Mouse (Mus musculus) kidney, postnatal 0 days (tissue): Measurements from ENCODE around the gene Fam222a. TPM values are rescaled to one million over a fixed set of nuclear protein-coding genes. Genes with fewer than 3 reads are reported as not detected.

Experiments
- ATAC-seq: fragments of 200-750 bp; cut with Nextera tagmentation; replicated peaks from 2 replicates; pipeline ENCODE4 v1.8.0; 2017; ENCODE audit warnings: low read depth, moderate number of reproducible peaks, moderate TSS enrichment, moderate library complexity; ENCODE audit not compliant: low FRiP score
- DNase-seq: peaks from one replicate; pipeline ENCODE4 v3.0.0-alpha.2; 2016; ENCODE audit warnings: low spot score
- H3K27ac ChIP-seq: fragments of 300-500 bp; sonication (generic); 2 replicates; pipeline ENCODE4 v1.5.1; 2014; ENCODE audit warnings: mild to moderate bottlenecking
- H3K27me3 ChIP-seq: fragments of 300-500 bp; sonication (generic); 2 replicates; pipeline ENCODE4 v1.6.1; 2014; ENCODE audit warnings: low read length, mixed read lengths; ENCODE audit not compliant: insufficient read depth
- H3K36me3 ChIP-seq: fragments of 300-500 bp; sonication (generic); 2 replicates; pipeline ENCODE4 v1.6.1; 2014; ENCODE audit warnings: low read length, mixed read lengths; ENCODE audit not compliant: insufficient read depth
- H3K4me1 ChIP-seq: fragments of 300-500 bp; sonication (generic); replicated peaks from 2 replicates; pipeline ENCODE4 v1.6.1; 2014; ENCODE audit warnings: antibody characterized with exemption, low read length, mixed read lengths; ENCODE audit not compliant: insufficient read depth
- H3K4me2 ChIP-seq: fragments of 300-500 bp; sonication (generic); 2 replicates; pipeline ENCODE4 v1.6.1; 2014; ENCODE audit warnings: mild to moderate bottlenecking, low read length, moderate library complexity, mixed read lengths
- H3K4me3 ChIP-seq: fragments of 300-500 bp; sonication (generic); replicated peaks from 2 replicates; pipeline ENCODE4 v1.5.1; 2014; ENCODE audit warnings: low read depth, low read length
- H3K9ac ChIP-seq: fragments of 300-500 bp; sonication (generic); 2 replicates; pipeline ENCODE4 v1.6.1; 2014; ENCODE audit warnings: low read depth, low read length
- H3K9me3 ChIP-seq: fragments of 300-500 bp; sonication (generic); replicated peaks from 2 replicates; pipeline ENCODE4 v1.6.1; 2016; ENCODE audit warnings: low read length, inconsistent platforms, mixed read lengths
- CTCF ChIP-seq: IDR thresholded peaks from 2 replicates; pipeline ENCODE4 v1.5.1; 2016; ENCODE audit warnings: antibody characterized with exemption, low read depth, mild to moderate bottlenecking, moderate library complexity
- WGBS: fragments of 180-500 bp; shearing (Covaris S2); extraction: QIAGEN DNeasy Blood & Tissue Kit; methylation state at CpG from one replicate; pipeline ENCODE4 v1.1.7; 2014; 5-methylcytosine and 5-hydroxymethylcytosine counted together
- polyA plus RNA-seq: library from polyadenylated mRNA; unstranded; fragments of >200 nt; fragmentation: Nextera tagmentation; extraction: Ambion mirVana; gene quantifications from 2 replicates; pipeline ENCODE4 v1.2.1, GENCODE M21; 2015

Fam222a gene
- polyA plus RNA-seq, 1 experiment from 2014 or later, result 5.8 TPM

DNA sequence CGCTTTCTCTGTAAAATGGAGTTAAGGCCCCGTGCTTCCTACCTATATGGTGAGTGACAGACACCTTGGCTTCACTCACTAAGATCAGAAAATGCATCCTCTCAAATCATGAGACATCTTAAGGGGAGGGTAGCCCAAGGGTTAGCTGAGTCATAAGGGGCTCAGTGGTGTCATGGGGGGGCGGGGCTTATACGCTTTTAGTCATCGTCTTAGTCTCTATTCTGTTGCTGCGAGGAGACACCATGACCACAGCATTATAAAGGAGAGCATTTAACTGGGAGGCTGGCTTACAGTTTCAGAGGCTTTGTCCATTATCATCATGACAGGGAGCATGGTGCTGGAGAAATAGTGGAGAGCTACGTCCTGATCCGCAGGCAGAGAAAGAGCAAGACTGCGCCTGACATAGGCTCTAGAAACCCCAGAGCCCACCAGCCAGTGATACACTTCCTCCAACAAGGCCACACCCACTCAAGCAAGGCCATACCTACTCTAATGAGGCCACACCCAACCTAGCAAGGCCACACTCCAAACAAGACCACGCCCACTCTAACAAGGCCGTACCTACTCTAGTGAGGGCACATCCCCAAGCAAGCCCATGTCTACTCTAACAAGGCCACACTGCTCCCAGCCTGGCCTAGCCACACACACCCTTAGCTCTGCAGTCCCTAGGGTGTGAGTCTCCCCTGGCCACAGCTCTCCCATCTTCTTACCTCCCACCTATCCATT lies 48.7 kb downstream of the Fam222a start:
- Histone ChIP-seq H3K27ac (no peak overlapping the region), H3K9ac (no peak overlapping the region), H3K4me2 (no peak overlapping the region), H3K4me3 (no peak overlapping the region), H3K27me3 (no peaks in the 10 kb centered on the region), H3K4me1 (no peaks in the 10 kb centered on the region), H3K36me3 (0 out of 2 replicates have a peak, but pooled peaks cover 5% of the 10 kb centered on the region), H3K9me3 (no peaks in the 10 kb centered on the region)
- ATAC-seq (no peak), DNase-seq (no peak)
- 84% methylated on average over 11 of the region's 11 CpGs for WGBS
- no peak for TF ChIP-seq CTCF

DNA sequence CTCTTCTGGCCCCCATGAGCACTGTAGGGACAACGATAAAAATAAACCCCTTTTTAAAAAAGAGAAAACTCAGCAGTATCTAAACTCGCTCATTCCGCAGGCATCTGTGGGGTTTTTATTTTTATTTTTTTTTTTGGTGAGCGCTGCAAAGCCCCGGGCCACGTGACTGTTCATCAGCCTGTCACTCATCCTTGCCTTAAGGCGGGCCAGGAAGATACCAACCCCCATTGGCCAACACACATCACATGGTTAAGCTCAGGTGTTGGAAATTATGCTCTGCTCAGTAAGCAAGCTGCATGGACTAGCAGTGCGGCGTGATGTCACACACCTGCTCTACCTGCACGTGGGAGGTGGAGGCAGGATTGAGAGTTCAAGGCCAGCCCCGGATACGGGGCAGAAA lies 50.0 kb downstream of the Fam222a start:
- no peak overlapping the region for H3K4me3 ChIP-seq
- H3K4me1 ChIP-seq, result no peaks in the 10 kb centered on the region
- 77% methylated on average over 12 of the region's 12 CpGs for WGBS
- no peaks in the 10 kb centered on the region for H3K9me3 ChIP-seq
- no peak overlapping the region for H3K9ac ChIP-seq
- ATAC-seq (no peak), DNase-seq (no peak)
- H3K36me3 ChIP-seq, result 0 out of 2 replicates have a peak, but pooled peaks cover 5% of the 10 kb centered on the region
- H3K27me3 ChIP-seq, result no peaks in the 10 kb centered on the region
- no peak overlapping the region for H3K4me2 ChIP-seq
- no peak for TF ChIP-seq CTCF
- H3K27ac ChIP-seq, result no peak overlapping the region

DNA sequence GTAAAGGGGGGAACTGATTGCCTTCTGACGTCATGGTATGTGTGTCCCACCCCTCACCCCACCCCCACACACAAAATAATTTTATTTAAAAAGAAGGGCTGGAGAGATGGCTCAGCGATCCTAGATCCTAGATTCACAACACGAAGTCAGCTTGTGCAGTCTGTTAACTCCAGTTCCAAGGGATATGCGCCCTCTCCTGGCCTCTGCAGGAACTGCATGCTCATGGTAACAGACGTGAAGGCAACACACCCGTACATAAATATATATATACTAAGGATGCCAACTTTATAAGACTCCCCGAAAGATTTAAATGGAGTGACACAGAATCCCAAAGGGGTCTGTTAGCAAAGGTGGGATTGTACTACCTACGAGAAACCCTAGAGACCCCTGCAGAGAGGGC lies 51.0 kb downstream of the Fam222a start:
- WGBS, result 25% methylated on average over 8 of the region's 8 CpGs

DNA sequence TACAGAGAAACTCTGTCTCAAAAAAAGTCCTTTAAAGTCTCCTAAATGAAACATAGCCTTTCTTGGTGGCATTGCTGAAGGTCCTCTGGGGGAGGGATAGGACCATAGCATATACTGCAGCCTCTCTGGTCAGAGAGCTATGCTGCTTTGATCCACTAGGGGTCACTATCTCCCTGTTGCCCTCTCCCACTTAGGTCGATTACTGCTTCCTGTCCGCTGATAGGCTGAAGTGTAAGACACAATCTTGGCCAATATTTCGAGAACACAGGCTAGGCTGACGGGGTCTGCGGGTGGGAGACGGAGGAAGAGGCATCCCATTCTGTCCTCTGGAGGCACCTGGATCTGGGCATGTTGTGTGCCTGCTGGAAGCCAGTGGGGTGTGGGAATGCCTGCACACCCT lies 52.5 kb downstream of the Fam222a start:
- no peaks in the 10 kb centered on the region for H3K36me3 ChIP-seq
- no peak overlapping the region for H3K4me2 ChIP-seq
- H3K4me1 ChIP-seq, result no peaks in the 10 kb centered on the region
- H3K27ac ChIP-seq, result no peak overlapping the region
- peak; percentile 57 for DNase-seq
- no peaks in the 10 kb centered on the region for H3K9me3 ChIP-seq
- no peaks in the 10 kb centered on the region for H3K27me3 ChIP-seq
- 38% methylated on average over 6 of the region's 6 CpGs for WGBS
- peak; percentile 73 for TF ChIP-seq CTCF
- no peak overlapping the region for H3K9ac ChIP-seq
- no peak for ATAC-seq
- H3K4me3 ChIP-seq, result no peak overlapping the region

More for the DNA sequence above, 51.0 kb downstream of the Fam222a start:
- H3K9ac ChIP-seq, result no peak overlapping the region
- no peaks in the 10 kb centered on the region for H3K9me3 ChIP-seq
- no peak for ATAC-seq
- H3K27ac ChIP-seq, result no peak overlapping the region
- no peaks in the 10 kb centered on the region for H3K36me3 ChIP-seq
- H3K4me3 ChIP-seq, result no peak overlapping the region
- DNase-seq, result peak; percentile 84
- TF ChIP-seq CTCF, result peak; percentile 97
- no peak overlapping the region for H3K4me2 ChIP-seq
- no peaks in the 10 kb centered on the region for H3K4me1 ChIP-seq
- no peaks in the 10 kb centered on the region for H3K27me3 ChIP-seq

DNA sequence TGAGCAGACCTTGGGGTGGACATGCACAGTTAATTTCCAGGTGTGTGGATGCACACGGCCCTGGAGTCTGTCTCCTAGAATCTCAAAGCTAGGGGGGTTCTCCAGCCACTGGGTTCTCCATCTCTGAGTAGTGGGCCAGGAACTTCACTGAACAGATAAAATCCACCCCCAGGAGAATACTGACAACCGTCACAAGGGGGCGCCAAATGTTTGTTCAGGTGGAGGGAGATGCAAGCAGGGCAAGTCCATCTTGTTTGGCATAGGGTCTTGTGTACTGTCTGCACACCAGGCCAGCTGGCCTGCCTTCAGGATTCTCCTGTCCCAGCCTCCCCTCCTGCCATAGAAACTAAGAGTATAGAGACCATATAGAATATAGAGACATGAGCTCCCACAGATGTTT lies 57.8 kb downstream of the Fam222a start:
- Histone ChIP-seq H3K9me3 (no peaks in the 10 kb centered on the region), H3K4me3 (no peak overlapping the region), H3K4me2 (no peak overlapping the region), H3K27me3 (no peaks in the 10 kb centered on the region), H3K9ac (no peak overlapping the region), H3K36me3 (0 out of 2 replicates have a peak, but pooled peaks cover 13% of the 10 kb centered on the region), H3K27ac (no peak overlapping the region), H3K4me1 (no peaks in the 10 kb centered on the region)
- ATAC-seq, result no peak
- peak; percentile 77 for TF ChIP-seq CTCF
- DNase-seq, result peak; percentile 69
- WGBS, result 13% methylated on average over 3 of the region's 3 CpGs

DNA sequence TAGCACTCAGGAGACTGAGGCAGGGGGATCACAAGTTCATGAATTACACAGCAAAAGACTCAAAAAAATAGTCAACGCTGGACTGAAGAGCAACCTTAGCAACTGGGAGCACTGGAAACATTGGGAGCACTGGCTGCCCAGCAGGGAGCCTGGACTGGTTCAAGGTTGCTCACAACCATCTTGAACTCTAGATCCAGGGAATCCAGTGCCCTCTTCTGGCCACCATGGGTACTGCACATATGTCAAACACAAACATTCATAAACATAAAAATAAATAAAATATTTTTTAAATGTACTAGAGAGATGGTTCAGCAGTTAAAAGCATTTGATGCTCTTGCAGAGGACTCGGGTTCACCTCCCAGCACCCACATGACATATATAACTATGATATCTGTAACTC lies 63.5 kb downstream of the Fam222a start:
- TF ChIP-seq CTCF, result peak; percentile 68
- 0 out of 2 replicates have a peak, but pooled peaks cover 13% of the 10 kb centered on the region for H3K36me3 ChIP-seq
- H3K27me3 ChIP-seq, result no peaks in the 10 kb centered on the region
- DNase-seq (peak; percentile 9), ATAC-seq (no peak)
- no peak overlapping the region for H3K27ac ChIP-seq
- no peak overlapping the region for H3K4me2 ChIP-seq
- no peaks in the 10 kb centered on the region for H3K9me3 ChIP-seq
- no peak overlapping the region for H3K4me3 ChIP-seq
- no peak overlapping the region for H3K9ac ChIP-seq
- 55% methylated on average over 2 of the region's 2 CpGs for WGBS
- no peaks in the 10 kb centered on the region for H3K4me1 ChIP-seq

DNA sequence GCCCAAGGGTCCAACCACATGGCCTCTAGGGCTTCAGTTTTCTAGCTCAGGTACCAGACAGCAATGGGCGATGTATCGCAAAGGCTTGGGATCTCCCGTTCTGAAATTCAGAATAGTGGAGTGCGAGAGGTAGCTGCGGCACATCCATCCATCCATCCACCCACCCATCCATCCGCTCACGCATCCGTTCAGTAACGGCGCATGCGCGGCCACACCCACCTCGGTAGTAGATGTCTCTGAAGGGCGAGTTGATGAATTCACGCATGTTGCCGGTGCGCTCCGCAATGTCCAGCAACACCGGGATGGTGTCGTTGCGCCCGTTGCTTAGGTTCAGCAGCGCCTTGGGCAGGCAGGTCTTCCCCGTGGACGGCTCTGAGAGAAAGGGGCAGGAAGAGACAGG lies 68.3 kb downstream of the Fam222a start:
- Histone ChIP-seq H3K9ac (no peak overlapping the region), H3K27ac (no peak overlapping the region), H3K36me3 (no peaks in the 10 kb centered on the region), H3K27me3 (no peaks in the 10 kb centered on the region), H3K4me1 (no peaks in the 10 kb centered on the region; the same call in 1 of the 2 replicates), H3K4me3 (no peak overlapping the region), H3K4me2 (no peak overlapping the region), H3K9me3 (no peaks in the 10 kb centered on the region)
- no peak for DNase-seq
- no peak for ATAC-seq
- WGBS, result 88% methylated on average over 25 of the region's 25 CpGs
- TF ChIP-seq CTCF, result no peak
